Mouse (Mus musculus): ENCODE data around the gene Mipol1. TPM values are rescaled to one million over a fixed set of nuclear protein-coding genes. Genes with fewer than 3 reads are reported as not detected.
A peak's percentile ranks its signal among the peaks of the same experiment; 100 is the strongest.
"Not testable (repeated sequence)": the region's sequence is repeated elsewhere in the genome, so short reads cannot be mapped to it uniquely, and the experiment has no call there.

Gene Mipol1
- polyA plus RNA-seq, 1 experiment: 7.2 TPM

GRCm38 (mm10) chr12:57196608-57197362 lies 33.4 kb upstream of the Mipol1 start:
- peak; percentile 4 to 15 for DNase-seq
- TF ChIP-seq CTCF (IDR thresholded peaks at IDR 0.05; ENCODE audit: borderline replicate concordance, insufficient read depth, low read depth, low read length) (no peak), POLR2A (IDR thresholded peaks at IDR 0.05; ENCODE audit: borderline replicate concordance, insufficient read depth, low read length) (no peak)
- Histone ChIP-seq H3K4me3 (replicated peaks; ENCODE audit: insufficient read depth, low read depth, low read length) (peak overlapping the region; percentile 33), H3K27me3 (ENCODE audit: control insufficient read depth, insufficient read depth, low read length) (no peaks in the 10 kb centered on the region; the same call in 1 of the 2 replicates), H3K4me1 (ENCODE audit: control insufficient read depth, insufficient read depth, low read length) (no peaks in the 10 kb centered on the region), H3K27ac (ENCODE audit: insufficient read depth, low read length) (no peak overlapping the region)
- 4% methylated on average over 57 of the region's 59 CpGs for WGBS

- no peaks in the 10 kb centered on the region; the same call in 1 of the 2 replicates for H3K27me3 ChIP-seq (ENCODE audit: control insufficient read depth, insufficient read depth, low read length)
- 89% methylated on average over 10 of the region's 10 CpGs for WGBS
- peak within 1 kb of the TSS; percentile 33 for H3K4me3 ChIP-seq (replicated peaks; ENCODE audit: insufficient read depth, low read depth, low read length)
- no peak within 1 kb of the TSS for H3K27ac ChIP-seq (ENCODE audit: insufficient read depth, low read length)
- TF ChIP-seq CTCF (IDR thresholded peaks at IDR 0.05; ENCODE audit: borderline replicate concordance, insufficient read depth, low read depth, low read length) (no peak), POLR2A (IDR thresholded peaks at IDR 0.05; ENCODE audit: borderline replicate concordance, insufficient read depth, low read length) (no peak)
- H3K4me1 ChIP-seq (ENCODE audit: control insufficient read depth, insufficient read depth, low read length): no peaks in the 10 kb centered on the region
- no peak for DNase-seq
Measured at GRCm38 (mm10) chr12:57197363-57198026, 32.7 kb upstream of the Mipol1 start, which contains the start of gene Slc25a21. Gene Slc25a21 (minus strand): TSS chr12:57197472.

GRCm38 (mm10) chr12:57198269-57198668 lies 32.0 kb upstream of the Mipol1 start:
- Histone ChIP-seq H3K27me3 (ENCODE audit: control insufficient read depth, insufficient read depth, low read length) (no peaks in the 10 kb centered on the region; the same call in 1 of the 2 replicates), H3K4me3 (replicated peaks; ENCODE audit: insufficient read depth, low read depth, low read length) (no peak overlapping the region), H3K27ac (ENCODE audit: insufficient read depth, low read length) (no peak overlapping the region), H3K4me1 (ENCODE audit: control insufficient read depth, insufficient read depth, low read length) (no peaks in the 10 kb centered on the region)
- DNase-seq: no peak
- TF ChIP-seq CTCF (IDR thresholded peaks at IDR 0.05; ENCODE audit: borderline replicate concordance, insufficient read depth, low read depth, low read length): no peak
- no peak for TF ChIP-seq POLR2A (IDR thresholded peaks at IDR 0.05; ENCODE audit: borderline replicate concordance, insufficient read depth, low read length)

GRCm38 (mm10) chr12:57199427-57199826 lies 30.8 kb upstream of the Mipol1 start:
- Histone ChIP-seq H3K27me3 (ENCODE audit: control insufficient read depth, insufficient read depth, low read length) (no peaks in the 10 kb centered on the region; the same call in 1 of the 2 replicates), H3K4me1 (ENCODE audit: control insufficient read depth, insufficient read depth, low read length) (no peaks in the 10 kb centered on the region), H3K4me3 (replicated peaks; ENCODE audit: insufficient read depth, low read depth, low read length) (no peak overlapping the region), H3K27ac (ENCODE audit: insufficient read depth, low read length) (no peak overlapping the region)
- no peak for DNase-seq
- TF ChIP-seq POLR2A (IDR thresholded peaks at IDR 0.05; ENCODE audit: borderline replicate concordance, insufficient read depth, low read length) (no peak), CTCF (IDR thresholded peaks at IDR 0.05; ENCODE audit: borderline replicate concordance, insufficient read depth, low read depth, low read length) (no peak)
- 99% methylated on average over 2 of the region's 2 CpGs for WGBS

- Histone ChIP-seq H3K4me3 (replicated peaks; ENCODE audit: insufficient read depth, low read depth, low read length) (no peak overlapping the region), H3K27ac (ENCODE audit: insufficient read depth, low read length) (no peak overlapping the region), H3K27me3 (ENCODE audit: control insufficient read depth, insufficient read depth, low read length) (no peaks in the 10 kb centered on the region; the same call in 1 of the 2 replicates), H3K4me1 (ENCODE audit: control insufficient read depth, insufficient read depth, low read length) (no peaks in the 10 kb centered on the region)
- TF ChIP-seq CTCF (IDR thresholded peaks at IDR 0.05; ENCODE audit: borderline replicate concordance, insufficient read depth, low read depth, low read length): no peak
- TF ChIP-seq POLR2A (IDR thresholded peaks at IDR 0.05; ENCODE audit: borderline replicate concordance, insufficient read depth, low read length): no peak
- WGBS: 94% methylated on average over 3 of the region's 3 CpGs
- DNase-seq: no peak
Measured at GRCm38 (mm10) chr12:57201901-57202300, 28.3 kb upstream of the Mipol1 start.

- Histone ChIP-seq H3K4me1 (ENCODE audit: control insufficient read depth, insufficient read depth, low read length) (no peaks in the 10 kb centered on the region), H3K27me3 (ENCODE audit: control insufficient read depth, insufficient read depth, low read length) (no peaks in the 10 kb centered on the region), H3K27ac (ENCODE audit: insufficient read depth, low read length) (no peak overlapping the region), H3K4me3 (replicated peaks; ENCODE audit: insufficient read depth, low read depth, low read length) (no peak overlapping the region)
- TF ChIP-seq CTCF (IDR thresholded peaks at IDR 0.05; ENCODE audit: borderline replicate concordance, insufficient read depth, low read depth, low read length) (no peak), POLR2A (IDR thresholded peaks at IDR 0.05; ENCODE audit: borderline replicate concordance, insufficient read depth, low read length) (no peak)
- DNase-seq: no peak
- WGBS: 91% methylated on average over 4 of the region's 4 CpGs
Measured at GRCm38 (mm10) chr12:57204276-57204851, 25.9 kb upstream of the Mipol1 start.

- TF ChIP-seq POLR2A (IDR thresholded peaks at IDR 0.05; ENCODE audit: borderline replicate concordance, insufficient read depth, low read length) (no peak), CTCF (IDR thresholded peaks at IDR 0.05; ENCODE audit: borderline replicate concordance, insufficient read depth, low read depth, low read length) (no peak)
- no peak overlapping the region for H3K27ac ChIP-seq (ENCODE audit: insufficient read depth, low read length)
- H3K4me3 ChIP-seq (replicated peaks; ENCODE audit: insufficient read depth, low read depth, low read length): peak overlapping the region; percentile 37
- 6% methylated on average over 30 of the region's 30 CpGs for WGBS
- H3K27me3 ChIP-seq (ENCODE audit: control insufficient read depth, insufficient read depth, low read length): no peaks in the 10 kb centered on the region
- DNase-seq: peak; percentile 60 to 62
- H3K4me1 ChIP-seq (ENCODE audit: control insufficient read depth, insufficient read depth, low read length): peaks cover 3% of the 10 kb centered on the region; the same call in 1 of the 2 replicates
Measured at GRCm38 (mm10) chr12:57211353-57212311, 18.6 kb upstream of the Mipol1 start.

GRCm38 (mm10) chr12:57212463-57212862 lies 17.8 kb upstream of the Mipol1 start:
- not testable (repeated sequence) for DNase-seq; H3K4me3 ChIP-seq (replicated peaks; ENCODE audit: insufficient read depth, low read depth, low read length); H3K4me1 ChIP-seq (ENCODE audit: control insufficient read depth, insufficient read depth, low read length); H3K27me3 ChIP-seq (ENCODE audit: control insufficient read depth, insufficient read depth, low read length); H3K27ac ChIP-seq (ENCODE audit: insufficient read depth, low read length)
- WGBS: 84% methylated on average over 5 of the region's 5 CpGs
